Mouse (Mus musculus): ENCODE data around the gene Sulf2.

The Sulf2 gene

GRCm38 (mm10) chr2:166125033-166125432 lies 30.4 kb downstream of the Sulf2 start:
- ATAC-seq (ENCODE audit: insufficient number of reproducible peaks, low FRiP score, low TSS enrichment) = no peak

- no peak for ATAC-seq (ENCODE audit: insufficient number of reproducible peaks, low FRiP score, low TSS enrichment)
These were observed 32.7 kb downstream of the Sulf2 start for GRCm38 (mm10) chr2:166122781-166123180.

- no peak for ATAC-seq (ENCODE audit: insufficient number of reproducible peaks, low FRiP score, low TSS enrichment)
These were observed 33.6 kb downstream of the Sulf2 start for GRCm38 (mm10) chr2:166121681-166122355.

GRCm38 (mm10) chr2:166119992-166120391 lies 35.5 kb downstream of the Sulf2 start:
- ATAC-seq (ENCODE audit: insufficient number of reproducible peaks, low FRiP score, low TSS enrichment) = no peak

GRCm38 (mm10) chr2:166116704-166117103 lies 38.8 kb downstream of the Sulf2 start:
- ATAC-seq (ENCODE audit: insufficient number of reproducible peaks, low FRiP score, low TSS enrichment) = no peak

- ATAC-seq (ENCODE audit: insufficient number of reproducible peaks, low FRiP score, low TSS enrichment) = no peak
These were observed 39.2 kb downstream of the Sulf2 start for GRCm38 (mm10) chr2:166116278-166116608.

- no peak for ATAC-seq (ENCODE audit: insufficient number of reproducible peaks, low FRiP score, low TSS enrichment)
These were observed 39.7 kb downstream of the Sulf2 start for GRCm38 (mm10) chr2:166115571-166116277.

GRCm38 (mm10) chr2:166112986-166113385 lies 42.5 kb downstream of the Sulf2 start:
- ATAC-seq (ENCODE audit: insufficient number of reproducible peaks, low FRiP score, low TSS enrichment) = no peak

GRCm38 (mm10) chr2:166111831-166112250 lies 43.6 kb downstream of the Sulf2 start:
- no peak for ATAC-seq (ENCODE audit: insufficient number of reproducible peaks, low FRiP score, low TSS enrichment)

- no peak for ATAC-seq (ENCODE audit: insufficient number of reproducible peaks, low FRiP score, low TSS enrichment)
These were observed 44.2 kb downstream of the Sulf2 start for GRCm38 (mm10) chr2:166111238-166111637.

- no peak for ATAC-seq (ENCODE audit: insufficient number of reproducible peaks, low FRiP score, low TSS enrichment)
These were observed 44.7 kb downstream of the Sulf2 start for GRCm38 (mm10) chr2:166110764-166111163.

- ATAC-seq (ENCODE audit: insufficient number of reproducible peaks, low FRiP score, low TSS enrichment) = no peak
These were observed 47.1 kb downstream of the Sulf2 start for GRCm38 (mm10) chr2:166108326-166108725.

GRCm38 (mm10) chr2:166107911-166108310 lies 47.6 kb downstream of the Sulf2 start:
- no peak for ATAC-seq (ENCODE audit: insufficient number of reproducible peaks, low FRiP score, low TSS enrichment)

GRCm38 (mm10) chr2:166106631-166107030 lies 48.8 kb downstream of the Sulf2 start:
- no peak for ATAC-seq (ENCODE audit: insufficient number of reproducible peaks, low FRiP score, low TSS enrichment)

GRCm38 (mm10) chr2:166105911-166106310 lies 49.6 kb downstream of the Sulf2 start:
- ATAC-seq (ENCODE audit: insufficient number of reproducible peaks, low FRiP score, low TSS enrichment) = no peak

- ATAC-seq (ENCODE audit: insufficient number of reproducible peaks, low FRiP score, low TSS enrichment) = no peak
These were observed 52.6 kb downstream of the Sulf2 start for GRCm38 (mm10) chr2:166102893-166103292.

GRCm38 (mm10) chr2:166100309-166101262 lies 54.9 kb downstream of the Sulf2 start:
- no peak for ATAC-seq (ENCODE audit: insufficient number of reproducible peaks, low FRiP score, low TSS enrichment)

- ATAC-seq (ENCODE audit: insufficient number of reproducible peaks, low FRiP score, low TSS enrichment) = no peak
These were observed 57.0 kb downstream of the Sulf2 start for GRCm38 (mm10) chr2:166098292-166098933.

- ATAC-seq (ENCODE audit: insufficient number of reproducible peaks, low FRiP score, low TSS enrichment) = no peak
These were observed 57.8 kb downstream of the Sulf2 start for GRCm38 (mm10) chr2:166097443-166098291.

GRCm38 (mm10) chr2:166096834-166097233 lies 58.6 kb downstream of the Sulf2 start:
- ATAC-seq (ENCODE audit: insufficient number of reproducible peaks, low FRiP score, low TSS enrichment) = no peak

All from cerebellum, adult (tissue).